Mouse (Mus musculus): ENCODE data around the gene E030018B13Rik.

The E030018B13Rik gene

GRCm38 (mm10) chr7:63917693-63918092 is 1.0 kb downstream of the E030018B13Rik start:
- DNase-seq (ENCODE audit: low read depth, low spot score) = no peak

GRCm38 (mm10) chr7:63918771-63919768 is 2.4 kb downstream of the E030018B13Rik start:
- DNase-seq (ENCODE audit: low read depth, low spot score) = no peak

- no peak for DNase-seq (ENCODE audit: low read depth, low spot score)
Observed at GRCm38 (mm10) chr7:63921909-63922562, 5.4 kb downstream of the E030018B13Rik start.

- no peak for DNase-seq (ENCODE audit: low read depth, low spot score)
Observed at GRCm38 (mm10) chr7:63922571-63922970, 5.9 kb downstream of the E030018B13Rik start.

GRCm38 (mm10) chr7:63922975-63923374 is 6.3 kb downstream of the E030018B13Rik start:
- DNase-seq (ENCODE audit: low read depth, low spot score) = no peak

- no peak for DNase-seq (ENCODE audit: low read depth, low spot score)
Observed at GRCm38 (mm10) chr7:63924151-63924550, 7.5 kb downstream of the E030018B13Rik start.

GRCm38 (mm10) chr7:63924747-63925412 is 8.2 kb downstream of the E030018B13Rik start:
- DNase-seq (ENCODE audit: low read depth, low spot score) = no peak

GRCm38 (mm10) chr7:63925413-63926360 is 9.0 kb downstream of the E030018B13Rik start:
- DNase-seq (ENCODE audit: low read depth, low spot score) = no peak

GRCm38 (mm10) chr7:63926492-63926891 is 9.8 kb downstream of the E030018B13Rik start:
- no peak for DNase-seq (ENCODE audit: low read depth, low spot score)

GRCm38 (mm10) chr7:63927121-63927520 is 10.5 kb downstream of the E030018B13Rik start:
- DNase-seq (ENCODE audit: low read depth, low spot score) = no peak

- DNase-seq (ENCODE audit: low read depth, low spot score) = no peak
Observed at GRCm38 (mm10) chr7:63929080-63929479, 12.4 kb downstream of the E030018B13Rik start.

- DNase-seq (ENCODE audit: low read depth, low spot score) = no peak
Observed at GRCm38 (mm10) chr7:63930132-63930531, 13.5 kb downstream of the E030018B13Rik start.

GRCm38 (mm10) chr7:63930766-63931165 is 14.1 kb downstream of the E030018B13Rik start:
- no peak for DNase-seq (ENCODE audit: low read depth, low spot score)

GRCm38 (mm10) chr7:63932461-63932860 is 15.8 kb downstream of the E030018B13Rik start:
- DNase-seq (ENCODE audit: low read depth, low spot score) = no peak

- no peak for DNase-seq (ENCODE audit: low read depth, low spot score)
Observed at GRCm38 (mm10) chr7:63933905-63934304, 17.2 kb downstream of the E030018B13Rik start.

GRCm38 (mm10) chr7:63934530-63934929 is 17.9 kb downstream of the E030018B13Rik start:
- DNase-seq (ENCODE audit: low read depth, low spot score) = no peak

- DNase-seq (ENCODE audit: low read depth, low spot score) = no peak
Observed at GRCm38 (mm10) chr7:63935809-63936187, 19.1 kb downstream of the E030018B13Rik start.

- DNase-seq (ENCODE audit: low read depth, low spot score) = peak; percentile 63
Observed at GRCm38 (mm10) chr7:63936188-63936985, 19.7 kb downstream of the E030018B13Rik start.

GRCm38 (mm10) chr7:63936986-63937235 is 20.3 kb downstream of the E030018B13Rik start:
- no peak for DNase-seq (ENCODE audit: low read depth, low spot score)
